Mouse (Mus musculus): ENCODE data around the gene Slc44a1. TPM values are rescaled to one million over a fixed set of nuclear protein-coding genes. Genes with fewer than 3 reads are reported as not detected.
A peak's percentile ranks its signal among the peaks of the same experiment; 100 is the strongest.

Gene Slc44a1
- polyA plus RNA-seq, 1 experiment from 2014 or later, result 11.6 TPM

- Histone ChIP-seq H3K9ac (replicated peaks) (no peak overlapping the region), H3K36me3 (no peaks in the 10 kb centered on the region), H3K4me3 (replicated peaks) (no peak overlapping the region), H3K4me2 (replicated peaks) (no peak overlapping the region), H3K9me3 (no peaks in the 10 kb centered on the region), H3K4me1 (replicated peaks) (peaks cover 11% of the 10 kb centered on the region; the same call in 1 of the 2 replicates), H3K27ac (no peak overlapping the region), H3K27me3 (no peaks in the 10 kb centered on the region)
- WGBS, result 69% methylated on average over 12 of the region's 12 CpGs
- peak; percentile 66 for ATAC-seq
Observed at GRCm38 (mm10) chr4:53595246-53596062, 155.2 kb downstream of the Slc44a1 start.

GRCm38 (mm10) chr4:53596063-53596895 is 156.1 kb downstream of the Slc44a1 start:
- H3K9me3 ChIP-seq, result no peaks in the 10 kb centered on the region
- no peak overlapping the region for H3K4me3 ChIP-seq (replicated peaks)
- 49% methylated on average over 15 of the region's 15 CpGs for WGBS
- H3K27me3 ChIP-seq, result no peaks in the 10 kb centered on the region
- no peak for ATAC-seq
- no peaks in the 10 kb centered on the region for H3K36me3 ChIP-seq
- H3K27ac ChIP-seq, result no peak overlapping the region
- no peak overlapping the region for H3K4me2 ChIP-seq (replicated peaks)
- H3K9ac ChIP-seq (replicated peaks), result no peak overlapping the region
- H3K4me1 ChIP-seq (replicated peaks), result peaks cover 11% of the 10 kb centered on the region; the same call in 1 of the 2 replicates

GRCm38 (mm10) chr4:53600462-53600861 is 160.2 kb downstream of the Slc44a1 start:
- Histone ChIP-seq H3K9ac (replicated peaks) (no peak overlapping the region), H3K4me2 (replicated peaks) (no peak overlapping the region), H3K27ac (no peak overlapping the region), H3K9me3 (no peaks in the 10 kb centered on the region), H3K4me1 (replicated peaks) (peaks cover 5% of the 10 kb centered on the region; the same call in 1 of the 2 replicates), H3K4me3 (replicated peaks) (no peak overlapping the region), H3K36me3 (no peaks in the 10 kb centered on the region), H3K27me3 (no peaks in the 10 kb centered on the region)
- 41% methylated on average over 6 of the region's 6 CpGs for WGBS
- peak; percentile 17; the same call in 1 of the 2 replicates for ATAC-seq

- WGBS, result 90% methylated on average over 5 of the region's 5 CpGs
- H3K4me2 ChIP-seq (replicated peaks), result no peak overlapping the region
- no peaks in the 10 kb centered on the region for H3K9me3 ChIP-seq
- no peak for ATAC-seq
- no peaks in the 10 kb centered on the region for H3K27me3 ChIP-seq
- H3K4me3 ChIP-seq (replicated peaks), result no peak overlapping the region
- no peak overlapping the region for H3K27ac ChIP-seq
- no peaks in the 10 kb centered on the region for H3K4me1 ChIP-seq (replicated peaks)
- H3K9ac ChIP-seq (replicated peaks), result no peak overlapping the region
- H3K36me3 ChIP-seq, result no peaks in the 10 kb centered on the region
Observed at GRCm38 (mm10) chr4:53614576-53615225, 174.5 kb downstream of the Slc44a1 start.

- no peak overlapping the region for H3K27ac ChIP-seq
- no peaks in the 10 kb centered on the region for H3K4me1 ChIP-seq (replicated peaks)
- H3K4me2 ChIP-seq (replicated peaks), result no peak overlapping the region
- H3K36me3 ChIP-seq, result no peaks in the 10 kb centered on the region
- no peaks in the 10 kb centered on the region for H3K27me3 ChIP-seq
- no peak for ATAC-seq
- no peak overlapping the region for H3K4me3 ChIP-seq (replicated peaks)
- H3K9me3 ChIP-seq, result no peaks in the 10 kb centered on the region
- 33% methylated on average over 3 of the region's 3 CpGs for WGBS
- H3K9ac ChIP-seq (replicated peaks), result no peak overlapping the region
Observed at GRCm38 (mm10) chr4:53617968-53618367, 177.8 kb downstream of the Slc44a1 start.

GRCm38 (mm10) chr4:53620104-53620503 is 179.9 kb downstream of the Slc44a1 start:
- no peaks in the 10 kb centered on the region for H3K9me3 ChIP-seq
- ATAC-seq, result no peak
- 85% methylated on average over 6 of the region's 6 CpGs for WGBS
- H3K4me3 ChIP-seq (replicated peaks), result no peak overlapping the region
- no peaks in the 10 kb centered on the region for H3K36me3 ChIP-seq
- H3K4me2 ChIP-seq (replicated peaks), result no peak overlapping the region
- no peak overlapping the region for H3K27ac ChIP-seq
- no peak overlapping the region for H3K9ac ChIP-seq (replicated peaks)
- H3K4me1 ChIP-seq (replicated peaks), result peaks cover 9% of the 10 kb centered on the region
- H3K27me3 ChIP-seq, result no peaks in the 10 kb centered on the region

- H3K4me1 ChIP-seq (replicated peaks), result peaks cover 10% of the 10 kb centered on the region
- no peak for ATAC-seq
- WGBS, result 84% methylated on average over 6 of the region's 6 CpGs
- H3K9ac ChIP-seq (replicated peaks), result no peak overlapping the region
- no peak overlapping the region for H3K4me2 ChIP-seq (replicated peaks)
- no peaks in the 10 kb centered on the region for H3K36me3 ChIP-seq
- H3K4me3 ChIP-seq (replicated peaks), result no peak overlapping the region
- H3K9me3 ChIP-seq, result no peaks in the 10 kb centered on the region
- H3K27me3 ChIP-seq, result no peaks in the 10 kb centered on the region
- H3K27ac ChIP-seq, result no peak overlapping the region
Observed at GRCm38 (mm10) chr4:53621084-53621483, 180.9 kb downstream of the Slc44a1 start.

GRCm38 (mm10) chr4:53621490-53621889 is 181.3 kb downstream of the Slc44a1 start:
- no peak for ATAC-seq
- H3K9ac ChIP-seq (replicated peaks), result no peak overlapping the region
- no peaks in the 10 kb centered on the region for H3K36me3 ChIP-seq
- H3K4me1 ChIP-seq (replicated peaks), result peaks cover 10% of the 10 kb centered on the region
- no peak overlapping the region for H3K4me2 ChIP-seq (replicated peaks)
- H3K4me3 ChIP-seq (replicated peaks), result no peak overlapping the region
- H3K27me3 ChIP-seq, result no peaks in the 10 kb centered on the region
- no peak overlapping the region for H3K27ac ChIP-seq
- H3K9me3 ChIP-seq, result no peaks in the 10 kb centered on the region
- 87% methylated on average over 5 of the region's 5 CpGs for whole genome bisulfite sequencing

- WGBS, result 79% methylated on average over 1 of the region's 1 CpGs
- no peak for ATAC-seq
Observed at GRCm38 (mm10) chr4:53623711-53624110, 183.5 kb downstream of the Slc44a1 start.

GRCm38 (mm10) chr4:53624816-53625215 is 184.6 kb downstream of the Slc44a1 start:
- Histone ChIP-seq H3K4me3 (replicated peaks) (no peak overlapping the region), H3K4me1 (replicated peaks) (peaks cover 10% of the 10 kb centered on the region), H3K36me3 (no peaks in the 10 kb centered on the region), H3K27ac (0 out of 2 replicates have a peak overlapping the region, but pooled peaks have one; percentile 11), H3K4me2 (replicated peaks) (no peak overlapping the region), H3K9ac (replicated peaks) (peak overlapping the region; percentile 40; the same call in 1 of the 2 replicates), H3K27me3 (no peaks in the 10 kb centered on the region), H3K9me3 (no peaks in the 10 kb centered on the region)
- 34% methylated on average over 4 of the region's 4 CpGs for WGBS
- peak; percentile 75 for ATAC-seq

More at GRCm38 (mm10) chr4:53623711-53624110, 183.5 kb downstream of the Slc44a1 start:
- H3K27me3 ChIP-seq, result no peaks in the 10 kb centered on the region
- H3K9ac ChIP-seq (replicated peaks), result no peak overlapping the region
- H3K9me3 ChIP-seq, result no peaks in the 10 kb centered on the region
- no peaks in the 10 kb centered on the region for H3K36me3 ChIP-seq
- no peak overlapping the region for H3K4me3 ChIP-seq (replicated peaks)
- H3K4me1 ChIP-seq (replicated peaks), result peaks cover 10% of the 10 kb centered on the region
- H3K4me2 ChIP-seq (replicated peaks), result no peak overlapping the region
- no peak overlapping the region for H3K27ac ChIP-seq

- Histone ChIP-seq H3K9ac (replicated peaks) (no peak overlapping the region), H3K36me3 (no peaks in the 10 kb centered on the region), H3K27ac (0 out of 2 replicates have a peak overlapping the region, but pooled peaks have one; percentile 11), H3K4me1 (replicated peaks) (peaks cover 12% of the 10 kb centered on the region), H3K27me3 (no peaks in the 10 kb centered on the region), H3K9me3 (no peaks in the 10 kb centered on the region), H3K4me3 (replicated peaks) (no peak overlapping the region), H3K4me2 (replicated peaks) (no peak overlapping the region)
- no peak for ATAC-seq
- WGBS, result 81% methylated on average over 3 of the region's 3 CpGs
Observed at GRCm38 (mm10) chr4:53625263-53625662, 185.1 kb downstream of the Slc44a1 start.

All from midbrain, embryonic 13.5 days (tissue).